Mouse (Mus musculus): ENCODE measurements at regions not wholly inside any gene's neighbourhood (a gene's known extent, or its start where the extent isn't known, plus 50 kb on each side); places are given as distances from the start of the nearest gene placed in this dataset.

GRCm38 (mm10) chr14:9458856-9459255 is 792.8 kb upstream of the 4930452B06Rik start:
- TF ChIP-seq CTCF (IDR thresholded peaks at IDR 0.05; ENCODE audit: extremely low read depth, insufficient read depth, low read length) (no peak), POLR2A (IDR thresholded peaks at IDR 0.05; ENCODE audit: extremely low read depth, insufficient read depth, low read length) (no peak)

Data from cortical plate, adult 2 months (tissue).